Mouse (Mus musculus) kidney, adult 2 months (tissue): Measurements from ENCODE around the gene Upk3bl.
"Not testable (repeated sequence)": the region's sequence is repeated elsewhere in the genome, so short reads cannot be mapped to it uniquely, and the experiment has no call there.

Experiments
- CTCF ChIP-seq: fragments of 200-500 bp; conservative IDR thresholded peaks from 2 replicates; pipeline ENCODE4 v1.5.1; 2011; ENCODE audit warnings: low read depth, mild to moderate bottlenecking, control low read depth, low read length, moderate library complexity, mixed read lengths; ENCODE audit not compliant: insufficient read depth, insufficient read length
- POLR2A ChIP-seq: fragments of 200-500 bp; IDR thresholded peaks from one replicate; pipeline ENCODE4 v1.6.1; 2011; ENCODE audit warnings: low read depth, low read length, control low read depth

GRCm38 (mm10) chr5:136113546-136113945 lies 59.3 kb downstream of the Upk3bl start:
- TF ChIP-seq POLR2A, CTCF: not testable (repeated sequence)
